In genomic region chr2:59625416-59625815, GRCm38 (mm10) we compare ENCODE assay signal across 18 mouse cellular contexts.
"Had no signal": no experiment of that assay in that cellular context is flagged by ENCODE, and none has a peak within 500 bp of the region (broad histone marks: within the 10 kb centered on the region; RNA-seq: fewer than 3 reads in every experiment).

No protein-coding gene starts in this region.

- DNase-seq: liver, postnatal 0 days; lung, adult 2 months; lung, postnatal 14 days; lung, postnatal 36 days; right cerebral cortex, adult 18-20 months; right cerebral cortex, postnatal 14 days; thymus, adult 18-20 months; thymus, postnatal 14 days; thymus, postnatal 36 days had no signal

- H3K9me3 ChIP-seq: lung, embryonic 15.5 days; midbrain, embryonic 13.5 days; midbrain, embryonic 15.5 days; neural tube, embryonic 12.5 days; stomach, embryonic 15.5 days had no signal

- H3K27me3 ChIP-seq: lung, embryonic 15.5 days; midbrain, embryonic 13.5 days; midbrain, embryonic 15.5 days; neural tube, embryonic 12.5 days; stomach, embryonic 15.5 days had no signal

- H3K9ac ChIP-seq: liver, postnatal 0 days; lung, embryonic 15.5 days; midbrain, embryonic 13.5 days; midbrain, embryonic 15.5 days; neural tube, embryonic 12.5 days; stomach, embryonic 15.5 days had no signal

- H3K4me3 ChIP-seq: lung, embryonic 15.5 days; megakaryocyte, embryonic 14.5 days; midbrain, embryonic 13.5 days; midbrain, embryonic 15.5 days; neural tube, embryonic 12.5 days; stomach, embryonic 15.5 days had no signal

- H3K36me3 ChIP-seq: lung, embryonic 15.5 days; midbrain, embryonic 13.5 days; midbrain, embryonic 15.5 days; neural tube, embryonic 12.5 days; stomach, embryonic 15.5 days had no signal

- ATAC-seq: liver, postnatal 0 days; lung, postnatal 0 days; midbrain, embryonic 13.5 days; midbrain, embryonic 15.5 days had no signal

- H3K4me2 ChIP-seq: lung, embryonic 15.5 days; midbrain, embryonic 11.5 days; midbrain, embryonic 13.5 days; midbrain, embryonic 15.5 days; neural tube, embryonic 12.5 days; stomach, embryonic 15.5 days had no signal

- H3K4me1 ChIP-seq: midbrain, embryonic 13.5 days; midbrain, embryonic 15.5 days had no signal

- H3K27ac ChIP-seq: lung, embryonic 15.5 days; macrophage; midbrain, embryonic 13.5 days; midbrain, embryonic 15.5 days; neural tube, embryonic 12.5 days; stomach, embryonic 15.5 days had no signal
